Mouse (Mus musculus) liver, postnatal 0 days (tissue): Measurements from ENCODE around the gene Psmb1.

ENCODE experiments used
- CTCF ChIP-seq: sonication (generic); IDR thresholded peaks from 2 replicates; pipeline ENCODE4 v1.5.1; 2016; ENCODE audit warnings: antibody characterized with exemption, low read depth
- EP300 ChIP-seq: IDR thresholded peaks from 2 replicates; pipeline ENCODE4 v1.6.1; 2016; ENCODE audit warnings: antibody characterized with exemption, low read depth, mild to moderate bottlenecking

DNA sequence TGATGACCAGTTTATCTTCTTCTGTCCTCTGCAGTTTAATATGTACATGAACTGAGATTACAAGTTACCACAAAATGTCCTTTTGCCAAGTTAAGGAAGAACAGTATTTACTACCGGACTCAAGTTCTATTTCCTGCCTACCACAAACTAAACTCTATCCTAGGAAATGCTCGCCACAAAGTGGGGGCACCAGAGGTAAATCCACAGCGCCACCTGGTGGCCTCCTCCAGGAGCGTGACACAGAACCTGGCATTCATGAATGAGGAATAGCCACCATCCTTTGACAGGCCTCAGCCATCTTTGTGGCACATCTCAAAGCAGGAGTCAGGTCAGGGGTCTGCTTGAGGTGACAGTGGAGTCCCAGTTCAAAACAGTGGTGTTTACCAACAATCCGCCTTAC is 31.9 kb downstream of the Psmb1 start:
- TF ChIP-seq CTCF: peak; percentile 97
- TF ChIP-seq EP300: no peak
